Mouse (Mus musculus) spleen, postnatal 10 days (tissue): ENCODE results near the gene Mpp3.
A peak's percentile ranks its signal among the peaks of the same experiment; 100 is the strongest.

Experiments used
- DNase-seq, 2 experiments: peaks; one replicate each; pipeline ENCODE4 v3.0.0; 2021 to 2022; ENCODE audit warnings: low spot score in 2 of 2

Gene Mpp3

GRCm38 (mm10) chr11:101976949-101977348, 51.3 kb downstream of the Mpp3 start:
- no peak for DNase-seq

- DNase-seq, result peak in 1 of 2 experiments; percentile 49
Observed at GRCm38 (mm10) chr11:101974923-101975322, 53.3 kb downstream of the Mpp3 start.

GRCm38 (mm10) chr11:101974181-101974580, 54.1 kb downstream of the Mpp3 start:
- DNase-seq, result no peak

DNA sequence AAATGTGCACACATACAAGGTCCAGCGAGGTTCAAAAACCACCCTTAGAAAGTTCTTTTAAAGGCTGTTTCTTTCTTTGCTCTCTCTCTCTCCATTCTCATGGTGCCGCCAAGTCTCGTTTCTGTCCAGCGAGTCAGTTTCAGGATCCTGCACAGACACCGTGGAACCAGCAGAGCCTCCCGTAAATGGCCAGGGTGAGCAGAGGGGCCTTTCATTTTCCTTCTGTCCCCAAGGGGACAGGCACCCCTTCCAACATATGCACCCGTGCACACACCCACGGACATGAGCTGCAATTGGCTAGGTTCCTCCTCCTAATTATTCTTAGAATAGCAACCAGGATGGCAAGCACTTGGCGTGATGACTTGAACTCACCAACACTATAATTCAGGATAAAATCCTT, 54.8 kb downstream of the Mpp3 start:
- DNase-seq, result no peak

DNA sequence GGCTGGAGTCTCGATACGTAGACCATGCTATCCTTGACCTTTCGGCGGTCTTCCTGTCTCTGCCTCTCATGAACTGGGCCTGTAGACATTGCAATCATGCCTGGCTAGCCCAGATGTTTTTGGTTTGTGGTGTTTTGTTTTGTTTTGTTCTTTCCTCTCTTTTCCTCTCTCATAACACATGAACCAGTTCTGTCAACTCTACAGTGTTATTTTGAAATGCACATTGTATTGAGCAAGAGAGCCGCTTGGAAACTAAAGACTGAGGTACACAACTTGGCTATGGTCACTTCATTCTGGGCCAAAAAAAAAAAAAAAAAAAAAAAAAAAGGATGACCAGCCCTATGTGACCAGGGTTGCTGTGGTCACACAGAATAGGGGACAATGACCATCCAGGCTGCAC, 55.6 kb downstream of the Mpp3 start:
- no peak for DNase-seq

GRCm38 (mm10) chr11:101972097-101972496, 56.2 kb downstream of the Mpp3 start:
- no peak for DNase-seq

DNA sequence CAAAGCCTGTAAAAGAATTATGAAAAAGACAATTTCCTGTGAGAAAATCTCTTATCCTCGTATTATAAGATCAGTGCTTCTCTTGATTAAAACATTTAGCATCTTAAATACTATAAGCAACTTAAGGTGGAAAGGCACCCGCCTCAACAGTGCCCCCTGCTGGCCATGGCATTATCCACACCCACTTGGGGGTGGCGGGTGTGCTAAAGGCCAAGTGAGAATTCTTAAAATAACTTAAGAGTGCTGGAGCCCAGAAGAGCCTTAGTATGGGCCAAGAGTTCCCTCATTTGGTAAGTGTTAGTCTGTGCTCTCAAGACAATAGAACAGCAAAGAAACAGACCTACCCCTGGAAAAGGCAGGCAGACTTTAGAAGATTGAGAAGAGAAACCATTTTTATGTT, 56.9 kb downstream of the Mpp3 start:
- DNase-seq, result peak; percentile 32 to 72

DNA sequence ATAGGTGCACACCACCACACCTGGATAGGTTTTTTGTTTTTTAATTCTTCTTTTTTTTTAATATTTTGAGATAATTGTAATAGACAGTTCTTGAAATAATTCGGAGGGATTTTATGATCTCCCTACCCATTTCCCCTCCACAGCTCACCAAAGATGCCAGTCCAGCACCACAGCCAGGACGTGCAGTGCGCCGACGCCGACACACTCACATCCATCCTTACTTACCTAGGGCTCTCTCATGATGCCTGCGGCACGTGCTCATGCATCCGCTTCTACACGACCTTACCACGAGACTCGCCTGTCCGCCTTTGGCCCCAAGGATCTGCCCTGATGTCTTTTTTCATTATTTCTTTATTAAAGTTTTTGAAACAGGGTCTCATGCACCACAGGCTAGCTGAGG, 58.4 kb downstream of the Mpp3 start:
- DNase-seq, result no peak

DNA sequence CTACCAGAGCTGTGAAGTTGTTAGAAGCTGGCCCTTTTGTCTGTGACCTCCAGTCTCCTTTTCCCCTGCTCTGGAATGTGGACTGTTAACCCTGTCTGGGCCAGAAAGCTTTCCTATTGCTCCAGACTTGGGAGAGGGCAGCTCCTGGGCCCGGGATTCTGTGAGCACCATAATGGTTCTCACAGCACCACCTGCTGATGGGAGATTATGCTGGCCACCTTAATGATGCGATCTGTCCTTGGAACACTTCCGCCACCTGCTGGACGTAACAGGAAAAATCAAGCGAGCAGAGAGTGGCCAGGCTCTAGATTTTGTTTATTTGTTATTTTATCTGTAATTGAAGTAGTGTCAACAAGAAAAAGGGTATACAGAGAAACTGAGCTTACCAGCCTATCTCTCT, 59.5 kb downstream of the Mpp3 start:
- peak; percentile 51 to 79 for DNase-seq

DNA sequence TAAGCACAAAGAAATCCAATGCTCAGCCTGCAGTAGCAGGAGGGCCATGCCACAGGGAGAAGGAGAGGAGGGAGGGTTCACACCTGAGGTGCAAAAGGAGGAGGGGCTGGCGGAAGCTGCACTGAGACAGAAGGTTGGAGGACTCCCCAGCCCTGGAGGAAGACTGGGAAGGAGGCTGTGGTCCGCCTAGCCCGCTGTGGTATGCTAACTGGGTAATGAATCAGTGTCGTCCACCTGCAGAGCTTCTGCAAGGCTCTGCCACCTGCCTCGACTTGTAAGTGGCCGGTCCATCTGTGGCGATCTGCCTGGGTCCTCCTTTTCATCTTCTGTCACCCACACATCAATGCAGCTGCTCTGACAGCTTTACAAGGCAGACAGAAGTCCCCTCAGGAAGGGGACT, 60.0 kb downstream of the Mpp3 start:
- no peak for DNase-seq

DNA sequence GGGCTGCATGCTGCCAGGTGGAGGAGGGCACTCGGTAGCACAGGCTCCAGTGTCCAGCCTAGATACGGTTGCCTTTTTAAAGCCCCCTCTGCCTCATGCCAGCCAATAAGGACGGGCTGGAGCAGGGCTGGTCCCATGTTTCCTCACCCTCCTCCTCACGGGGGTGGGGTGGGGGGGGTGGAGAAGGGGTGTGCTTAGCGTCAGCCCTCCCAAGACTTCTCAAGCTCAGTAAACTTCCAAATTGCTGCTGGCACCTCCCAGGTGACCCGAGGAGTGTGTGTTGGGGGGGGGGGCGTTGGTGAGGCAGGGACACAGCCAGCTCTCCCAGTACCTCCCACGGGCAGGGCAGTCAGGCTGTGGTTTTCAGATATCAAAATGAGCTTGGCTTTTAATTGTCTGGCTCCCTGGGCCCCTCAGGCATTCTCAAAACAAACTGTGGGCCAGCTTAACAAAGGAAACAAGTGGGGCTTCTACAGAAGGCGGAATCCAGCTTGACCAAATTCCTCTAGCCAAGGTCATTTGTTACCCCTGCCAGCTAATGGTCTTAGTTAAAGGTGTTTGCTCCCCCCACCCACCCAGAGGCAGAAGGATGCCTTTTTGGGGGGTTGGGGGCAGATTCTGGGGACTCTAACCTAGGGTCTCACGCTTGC, 61.2 kb downstream of the Mpp3 start, which contains the start of gene Sost:
Gene Sost (minus strand): TSS at position 51 of the 650 bp plus-strand sequence.
- DNase-seq, result no peak

DNA sequence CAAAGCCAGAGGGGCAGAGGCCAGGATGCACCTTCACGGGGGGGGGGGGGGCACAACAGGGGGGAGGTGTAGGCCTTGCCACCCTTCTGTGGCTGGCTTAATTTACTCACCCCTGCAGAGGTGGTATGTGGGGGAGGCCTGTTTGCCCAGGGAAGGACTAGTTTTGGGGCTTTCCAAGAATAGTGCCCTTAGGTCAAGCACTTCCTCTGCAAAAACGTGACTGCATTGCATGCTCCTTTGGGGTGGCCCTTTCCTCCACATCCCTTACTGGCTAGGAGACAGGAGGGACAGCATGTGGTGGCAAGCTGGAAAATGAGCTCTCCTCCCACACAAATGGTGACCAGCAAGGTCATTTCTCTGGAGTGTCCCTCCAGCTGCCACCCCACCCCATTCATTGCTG, 62.7 kb downstream of the Mpp3 start:
- DNase-seq, result no peak

DNA sequence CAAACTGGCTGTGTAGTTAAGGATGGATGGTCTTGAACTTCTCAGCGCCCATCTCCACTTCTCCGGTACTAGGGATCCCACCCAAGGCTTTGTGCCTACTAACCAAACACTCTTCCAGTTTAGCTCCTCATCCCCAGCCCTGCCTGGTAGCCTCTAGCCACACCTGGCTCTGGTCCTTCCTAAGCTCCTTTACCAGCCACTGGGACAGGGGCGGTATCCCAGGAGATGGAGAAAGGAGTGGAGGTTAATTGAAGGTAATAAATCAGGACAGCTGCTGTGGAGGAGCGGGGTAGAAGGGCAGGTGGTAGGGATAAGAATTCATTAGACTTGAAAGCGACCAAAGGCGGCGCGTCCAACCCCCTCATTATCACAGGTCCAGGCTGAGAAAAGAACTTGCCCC, 63.6 kb downstream of the Mpp3 start:
- DNase-seq, result no peak

- DNase-seq, result peak in 1 of 2 experiments; percentile 33
Observed at GRCm38 (mm10) chr11:101963473-101964291, 64.6 kb downstream of the Mpp3 start.

DNA sequence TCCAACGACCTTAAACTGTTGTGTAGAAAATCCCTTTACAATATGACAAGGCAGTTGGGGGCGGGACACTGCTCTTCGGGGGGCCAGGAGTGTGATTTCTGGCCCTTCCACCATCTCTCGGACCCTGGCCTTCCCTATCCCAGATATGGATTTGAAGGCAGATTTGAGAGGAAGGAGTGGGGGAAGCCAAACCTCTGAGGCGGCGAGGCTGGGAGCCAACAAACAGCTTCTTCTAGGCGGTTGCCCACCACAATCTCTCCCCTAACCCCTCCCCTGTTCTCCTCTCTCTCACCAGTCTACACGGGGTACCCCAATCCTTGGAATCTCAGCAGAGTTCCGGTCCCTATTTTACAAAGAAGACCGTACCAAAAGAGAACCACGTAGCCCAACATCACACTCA, 65.2 kb downstream of the Mpp3 start:
- no peak for DNase-seq

GRCm38 (mm10) chr11:101957476-101957875, 70.8 kb downstream of the Mpp3 start:
- no peak for DNase-seq

- no peak for DNase-seq
Observed at GRCm38 (mm10) chr11:101953441-101953840, 74.8 kb downstream of the Mpp3 start.

- DNase-seq, result peak in 1 of 2 experiments; percentile 47
Observed at GRCm38 (mm10) chr11:101952541-101953341, 75.5 kb downstream of the Mpp3 start.

GRCm38 (mm10) chr11:101950021-101950420, 78.2 kb downstream of the Mpp3 start:
- DNase-seq, result no peak
